Comparison of ENCODE assay signal across 8 mouse cellular contexts in the genomic region with DNA sequence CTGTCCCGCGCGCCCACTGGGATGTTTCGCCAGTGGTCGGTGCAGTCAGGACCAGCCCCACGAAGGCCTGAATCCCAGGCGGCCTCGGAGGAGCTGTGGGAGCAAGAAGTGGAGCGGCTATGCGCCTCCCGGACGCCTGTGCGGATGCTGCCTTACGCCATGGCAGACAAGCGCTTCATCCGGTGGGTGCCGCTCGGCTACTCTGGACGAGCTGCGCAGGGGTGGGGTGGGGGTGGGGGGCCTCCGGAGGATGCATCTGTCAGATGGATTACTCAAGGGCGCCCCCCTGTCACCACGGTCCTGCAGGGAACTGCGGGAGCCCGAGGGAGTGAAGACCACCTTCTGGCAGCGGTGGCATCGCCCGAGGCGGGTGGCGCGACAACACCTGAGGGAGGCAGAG. TPM values are rescaled to one million over a fixed set of nuclear protein-coding genes. Genes with fewer than 3 reads are reported as not detected.
DNase-seq lines count a peak whose midpoint lies in the region; ATAC-seq and TF ChIP-seq lines count a peak whose summit lies in the region.

No protein-coding gene starts in this region.

- no peak overlapping the region for H3K27ac ChIP-seq in embryonic fibroblast, embryonic 13.5 days (ENCODE audit: insufficient read depth, low read length)
- no peak overlapping the region for H3K27ac ChIP-seq in limb, embryonic 11.5 days (replicated peaks; ENCODE audit: low read depth, low read length)
- H3K27ac ChIP-seq in midbrain, embryonic 12.5 days (replicated peaks): no peak overlapping the region
- H3K27ac ChIP-seq in stomach, embryonic 16.5 days (ENCODE audit: low read length): peak overlapping the region; percentile 97; the same call in 1 of the 2 replicates

- H3K9ac ChIP-seq in limb, embryonic 11.5 days (ENCODE audit: low read length): peak overlapping the region; percentile 28; the same call in 1 of the 2 replicates
- H3K9ac ChIP-seq in midbrain, embryonic 12.5 days (replicated peaks): peak overlapping the region; percentile 39
- H3K9ac ChIP-seq in stomach, embryonic 16.5 days (ENCODE audit: low read length): peak overlapping the region; percentile 54

- no peak for ATAC-seq in G1E (ENCODE audit: extremely low read depth, insufficient number of reproducible peaks, low FRiP score, poor library complexity, severe bottlenecking)
- ATAC-seq in limb, embryonic 11.5 days (ENCODE audit: insufficient number of reproducible peaks, low FRiP score, low TSS enrichment, low read depth): no peak
- no peak for ATAC-seq in midbrain, embryonic 12.5 days (ENCODE audit: low FRiP score, low read depth)
- no peak for ATAC-seq in stomach, embryonic 16.5 days (ENCODE audit: insufficient read depth, low FRiP score)

- intact Hi-C loops in heart, postnatal 25 days (cut with DNase I): no loop called here

- no peaks in the 10 kb centered on the region for H3K27me3 ChIP-seq in G1E (ENCODE audit: insufficient read depth, low read length)
- H3K27me3 ChIP-seq in limb, embryonic 11.5 days (ENCODE audit: control insufficient read depth, insufficient read depth, low read length): peaks cover 2% of the 10 kb centered on the region; the same call in 1 of the 2 replicates
- peaks cover 62% of the 10 kb centered on the region for H3K27me3 ChIP-seq in midbrain, embryonic 12.5 days
- no peaks in the 10 kb centered on the region for H3K27me3 ChIP-seq in stomach, embryonic 16.5 days (ENCODE audit: control insufficient read depth, insufficient read depth, low read length)

- TF ChIP-seq CTCF in G1E (IDR thresholded peaks at IDR 0.05; ENCODE audit: low read depth, low read length): peak; percentile 20; the same call in 1 of the 2 replicates
- TF ChIP-seq CTCF in embryonic fibroblast, embryonic 13.5 days (IDR thresholded peaks at IDR 0.05; ENCODE audit: borderline replicate concordance, insufficient read depth, low read length): 0 out of 2 replicates have a peak, but pooled peaks have one; percentile 14

- no peaks in the 10 kb centered on the region for H3K9me3 ChIP-seq in G1E (replicated peaks)
- H3K9me3 ChIP-seq in limb, embryonic 11.5 days (ENCODE audit: control insufficient read depth, low read length): no peaks in the 10 kb centered on the region
- H3K9me3 ChIP-seq in midbrain, embryonic 12.5 days: no peaks in the 10 kb centered on the region
- H3K9me3 ChIP-seq in stomach, embryonic 16.5 days (replicated peaks; ENCODE audit: control insufficient read depth, low read length): no peaks in the 10 kb centered on the region

- no peak for TF ChIP-seq POLR2A in embryonic fibroblast, embryonic 13.5 days (IDR thresholded peaks at IDR 0.05; ENCODE audit: low read depth, low read length)

- WGBS in limb, embryonic 11.5 days: 5% methylated on average over 31 of the region's 31 CpGs
- WGBS in midbrain, embryonic 12.5 days: 3% methylated on average over 31 of the region's 31 CpGs
- WGBS in stomach, embryonic 16.5 days: 7% methylated on average over 31 of the region's 31 CpGs

- peak; percentile 63 to 77 for DNase-seq in cerebellum, postnatal 14 days
- no peak for DNase-seq in cerebellum, adult 9-11 months
- DNase-seq in G1E (ENCODE audit: low spot score): no peak
- DNase-seq in heart, postnatal 25 days (ENCODE audit: low spot score): peak; percentile 48
- peak; percentile 86 for DNase-seq in limb, embryonic 11.5 days (ENCODE audit: low spot score)

- H3K4me1 ChIP-seq in G1E (ENCODE audit: insufficient read depth, low read depth, low read length): peaks cover 66% of the 10 kb centered on the region
- peaks cover 5% of the 10 kb centered on the region; the same call in 1 of the 2 replicates for H3K4me1 ChIP-seq in embryonic fibroblast, embryonic 13.5 days (ENCODE audit: control insufficient read depth, insufficient read depth, low read length)
- H3K4me1 ChIP-seq in limb, embryonic 11.5 days (ENCODE audit: control insufficient read depth, insufficient read depth, low read length): peaks cover 29% of the 10 kb centered on the region
- peaks cover 37% of the 10 kb centered on the region for H3K4me1 ChIP-seq in midbrain, embryonic 12.5 days
- peaks cover 43% of the 10 kb centered on the region for H3K4me1 ChIP-seq in stomach, embryonic 16.5 days (ENCODE audit: control insufficient read depth, insufficient read depth, low read length)

- H3K4me3 ChIP-seq in G1E (ENCODE audit: low read depth, low read length): peak overlapping the region; percentile 78
- H3K4me3 ChIP-seq in embryonic fibroblast, embryonic 13.5 days (ENCODE audit: insufficient read depth, low read length): no peak overlapping the region
- peak overlapping the region; percentile 16 for H3K4me3 ChIP-seq in limb, embryonic 11.5 days (ENCODE audit: low read depth, low read length)
- H3K4me3 ChIP-seq in midbrain, embryonic 12.5 days: peak overlapping the region; percentile 31
- peak overlapping the region; percentile 29 for H3K4me3 ChIP-seq in stomach, embryonic 16.5 days (replicated peaks; ENCODE audit: low read length)

- H3K36me3 ChIP-seq in G1E (replicated peaks): peaks cover 50% of the 10 kb centered on the region
- no peaks in the 10 kb centered on the region for H3K36me3 ChIP-seq in limb, embryonic 11.5 days (ENCODE audit: control insufficient read depth, insufficient read depth, low read length)
- H3K36me3 ChIP-seq in midbrain, embryonic 12.5 days: no peaks in the 10 kb centered on the region
- H3K36me3 ChIP-seq in stomach, embryonic 16.5 days (ENCODE audit: control insufficient read depth, insufficient read depth, low read length): no peaks in the 10 kb centered on the region

- H3K4me2 ChIP-seq in limb, embryonic 11.5 days (ENCODE audit: low read depth, severe bottlenecking): peak overlapping the region; percentile 51
- H3K4me2 ChIP-seq in midbrain, embryonic 12.5 days (replicated peaks): peak overlapping the region; percentile 55
- peak overlapping the region; percentile 83 for H3K4me2 ChIP-seq in stomach, embryonic 16.5 days (ENCODE audit: low read depth, low read length)

RNA-seq across cellular contexts. Expression of gene Tmc6, which starts 1.1 kb away (rescaled TPM):
- total RNA-seq in G1E (2014; fragmentation: Nextera tagmentation): 16.5 and 27.3 TPM in 2 replicates
- 9.6 and 12.2 TPM in 2 replicates for total RNA-seq in G1E (2017)
- polyA plus RNA-seq in G1E (2012): 25.3 and 32.3 TPM in 2 replicates
- 19.5 and 20.5 TPM in 2 replicates for polyA plus RNA-seq in embryonic fibroblast, embryonic 13.5 days (2011; ENCODE audit: insufficient read length, low read depth, missing spikeins)
- total RNA-seq in heart, postnatal 25 days (2021): 10 to 100 TPM; 14.4 to 18.8 TPM
- 13.5 and 19.3 TPM in 2 replicates for polyA plus RNA-seq in limb, embryonic 11.5 days (2014; fragmentation: Nextera tagmentation; extraction: Ambion mirVana)
- 6.5 and 6.6 TPM in 2 replicates for polyA plus RNA-seq in midbrain, embryonic 12.5 days (2016; fragmentation: Nextera tagmentation; extraction: Ambion mirVana)
- 31.6 and 36.8 TPM in 2 replicates for polyA plus RNA-seq in stomach, embryonic 16.5 days (2015; fragmentation: Nextera tagmentation; extraction: Ambion mirVana)

RNA-seq across cellular contexts. Expression of gene Tmc8, which starts 1.2 kb away (rescaled TPM):
- total RNA-seq in G1E (2014; fragmentation: Nextera tagmentation) (8.5 and 43.8 TPM in 2 replicates), G1E (2017) (3.4 and 4.6 TPM in 2 replicates)
- 18.5 and 26.9 TPM in 2 replicates for polyA plus RNA-seq in G1E (2012)
- polyA plus RNA-seq in embryonic fibroblast, embryonic 13.5 days (2011; ENCODE audit: insufficient read length, low read depth, missing spikeins): 0.30 and 0.39 TPM in 2 replicates
- 1 to 10 TPM; 2.9 to 3.4 TPM for total RNA-seq in heart, postnatal 25 days (2021)
- polyA plus RNA-seq in limb, embryonic 11.5 days (2014; fragmentation: Nextera tagmentation; extraction: Ambion mirVana): 0.60 and 0.87 TPM in 2 replicates
- polyA plus RNA-seq in midbrain, embryonic 12.5 days (2016; fragmentation: Nextera tagmentation; extraction: Ambion mirVana): 0.37 and 0.92 TPM in 2 replicates
- polyA plus RNA-seq in stomach, embryonic 16.5 days (2015; fragmentation: Nextera tagmentation; extraction: Ambion mirVana): 3.2 and 3.7 TPM in 2 replicates

RNA-seq across cellular contexts. Expression of gene 6030468B19Rik, which starts 14.4 kb away (rescaled TPM):
- 5.0 and 20.9 TPM in 2 replicates for total RNA-seq in G1E (2014; fragmentation: Nextera tagmentation)
- 3.3 and 4.2 TPM in 2 replicates for total RNA-seq in G1E (2017)
- polyA plus RNA-seq in G1E (2012): 10.3 and 11.7 TPM in 2 replicates
- polyA plus RNA-seq in embryonic fibroblast, embryonic 13.5 days (2011; ENCODE audit: insufficient read length, low read depth, missing spikeins): not detected in 2 replicates
- total RNA-seq in heart, postnatal 25 days (2021): not detected
- polyA plus RNA-seq in limb, embryonic 11.5 days (2014; fragmentation: Nextera tagmentation; extraction: Ambion mirVana): 0.71 and 0.83 TPM in 2 replicates
- polyA plus RNA-seq in midbrain, embryonic 12.5 days (2016; fragmentation: Nextera tagmentation; extraction: Ambion mirVana): 0.28 TPM in 1 of 2 replicates, not detected in the other
- 2.5 and 4.7 TPM in 2 replicates for polyA plus RNA-seq in stomach, embryonic 16.5 days (2015; fragmentation: Nextera tagmentation; extraction: Ambion mirVana)

RNA-seq across cellular contexts. Expression of gene Gm20708, which starts 26.4 kb away (rescaled TPM):
- total RNA-seq in G1E (2014; fragmentation: Nextera tagmentation) (8.7 TPM in 2 replicates), G1E (2017) (0.29 TPM in 1 of 2 replicates, not detected in the other)
- 0.07 and 0.09 TPM in 2 replicates for polyA plus RNA-seq in G1E (2012)
- polyA plus RNA-seq in embryonic fibroblast, embryonic 13.5 days (2011; ENCODE audit: insufficient read length, low read depth, missing spikeins): 0.49 TPM in 1 of 2 replicates, not detected in the other
- 1 to 10 TPM in 1 of 2 experiments, under 1 TPM in 1; 0.36 to 1.2 TPM for total RNA-seq in heart, postnatal 25 days (2021)
- polyA plus RNA-seq in limb, embryonic 11.5 days (2014; fragmentation: Nextera tagmentation; extraction: Ambion mirVana): 0.16 TPM in 1 of 2 replicates, not detected in the other
- polyA plus RNA-seq in midbrain, embryonic 12.5 days (2016; fragmentation: Nextera tagmentation; extraction: Ambion mirVana): 0.56 TPM in 1 of 2 replicates, not detected in the other
- 0.16 and 0.68 TPM in 2 replicates for polyA plus RNA-seq in stomach, embryonic 16.5 days (2015; fragmentation: Nextera tagmentation; extraction: Ambion mirVana)

RNA-seq across cellular contexts. Expression of gene Syngr2, which starts 26.4 kb away (rescaled TPM):
- total RNA-seq in G1E (2014; fragmentation: Nextera tagmentation): 221 and 236 TPM in 2 replicates
- total RNA-seq in G1E (2017): 95.8 and 105 TPM in 2 replicates
- polyA plus RNA-seq in G1E (2012): 189 and 211 TPM in 2 replicates
- polyA plus RNA-seq in embryonic fibroblast, embryonic 13.5 days (2011; ENCODE audit: insufficient read length, low read depth, missing spikeins): 66.9 and 68.6 TPM in 2 replicates
- 100 to 1,000 TPM; 109 to 113 TPM for total RNA-seq in heart, postnatal 25 days (2021)
- 30.1 and 33.2 TPM in 2 replicates for polyA plus RNA-seq in limb, embryonic 11.5 days (2014; fragmentation: Nextera tagmentation; extraction: Ambion mirVana)
- polyA plus RNA-seq in midbrain, embryonic 12.5 days (2016; fragmentation: Nextera tagmentation; extraction: Ambion mirVana): 26.2 and 27.0 TPM in 2 replicates
- polyA plus RNA-seq in stomach, embryonic 16.5 days (2015; fragmentation: Nextera tagmentation; extraction: Ambion mirVana): 129 and 157 TPM in 2 replicates

Comparison
In these comparisons a context has a peak if more than half of its experiments do, and no peak if none do; other contexts are left out.
1. DNase-seq: peak in cerebellum, postnatal 14 days (2 of 2), heart, postnatal 25 days (single experiment) and limb, embryonic 11.5 days (single experiment); none in cerebellum, adult 9-11 months (single experiment) and G1E (single experiment).
2. Peak in every context shown above with its lines, with median percentiles within 50 percentile points of each other: H3K4me2 ChIP-seq and H3K9ac ChIP-seq.